Mouse (Mus musculus) midbrain, embryonic 16.5 days (tissue): Measurements from ENCODE around the gene Lhx1. TPM values are rescaled to one million over a fixed set of nuclear protein-coding genes. Genes with fewer than 3 reads are reported as not detected.

Source experiments
- ATAC-seq: fragments of 200-750 bp; cut with Nextera tagmentation; 2 replicates; pipeline ENCODE4 v1.8.0; 2017; ENCODE audit warnings: moderate TSS enrichment
- H3K27ac ChIP-seq: fragments of 300-500 bp; sonication (generic); 2 replicates; pipeline ENCODE4 v1.5.1; 2014; ENCODE audit warnings: mild to moderate bottlenecking, low read length, mixed read lengths
- H3K27me3 ChIP-seq: fragments of 300-500 bp; sonication (generic); 2 replicates; pipeline ENCODE4 v1.6.1; 2014; ENCODE audit warnings: low read depth, low read length, mixed read lengths; ENCODE audit not compliant: control insufficient read depth, insufficient read depth
- H3K36me3 ChIP-seq: fragments of 300-500 bp; sonication (generic); 2 replicates; pipeline ENCODE4 v1.6.1; 2014; ENCODE audit warnings: mild to moderate bottlenecking, low read length, moderate library complexity, mixed read lengths; ENCODE audit not compliant: control insufficient read depth, insufficient read depth
- H3K4me1 ChIP-seq: fragments of 300-500 bp; sonication (generic); 2 replicates; pipeline ENCODE4 v1.6.1; 2014; ENCODE audit warnings: mild to moderate bottlenecking, low read length, mixed read lengths; ENCODE audit not compliant: control insufficient read depth, insufficient read depth
- H3K4me2 ChIP-seq: fragments of 300-500 bp; sonication (generic); 2 replicates; pipeline ENCODE4 v1.6.1; 2014; ENCODE audit warnings: mild to moderate bottlenecking, low read length, mixed read lengths
- H3K4me3 ChIP-seq: fragments of 300-500 bp; sonication (generic); 2 replicates; pipeline ENCODE4 v1.5.1; 2014; ENCODE audit warnings: low read depth, mild to moderate bottlenecking, low read length, moderate library complexity, mixed read lengths
- H3K9ac ChIP-seq: fragments of 300-500 bp; sonication (generic); 2 replicates; pipeline ENCODE4 v1.6.1; 2014; ENCODE audit warnings: low read depth, low read length, mixed read lengths
- H3K9me3 ChIP-seq: fragments of 300-500 bp; sonication (generic); replicated peaks from 2 replicates; pipeline ENCODE4 v1.6.1; 2014; ENCODE audit warnings: mild to moderate bottlenecking, low read length, mixed read lengths; ENCODE audit not compliant: control insufficient read depth, poor library complexity, severe bottlenecking
- whole genome bisulfite sequencing: fragments of 180-500 bp; shearing (Covaris S2); extraction: QIAGEN DNeasy Blood & Tissue Kit; methylation state at CpG from one replicate; pipeline ENCODE4 v1.1.7; 2014; 5-methylcytosine and 5-hydroxymethylcytosine counted together
- polyA plus RNA-seq: library from polyadenylated mRNA; unstranded; fragments of >200 nt; fragmentation: Nextera tagmentation; extraction: Ambion mirVana; gene quantifications from 2 replicates; pipeline ENCODE4 v1.2.1, GENCODE M21; 2015

Lhx1 gene
- polyA plus RNA-seq, 1 experiment from 2014 or later = 25.3 TPM

- Histone ChIP-seq H3K4me1 (peaks cover 11% of the 10 kb centered on the region), H3K4me2 (no peak overlapping the region), H3K4me3 (no peak overlapping the region), H3K9ac (no peak overlapping the region), H3K27me3 (no peaks in the 10 kb centered on the region), H3K36me3 (peaks cover 2% of the 10 kb centered on the region; the same call in 1 of the 2 replicates), H3K9me3 (no peaks in the 10 kb centered on the region), H3K27ac (no peak overlapping the region)
- no peak for ATAC-seq
- WGBS = 93% methylated on average over 2 of the region's 2 CpGs
Observed at GRCm38 (mm10) chr11:84476641-84477040, 48.7 kb downstream of the Lhx1 start.

GRCm38 (mm10) chr11:84475991-84476390 is 49.3 kb downstream of the Lhx1 start:
- no peak for ATAC-seq
- Histone ChIP-seq H3K4me1 (peaks cover 7% of the 10 kb centered on the region; the same call in 1 of the 2 replicates), H3K27me3 (no peaks in the 10 kb centered on the region), H3K36me3 (peaks cover 2% of the 10 kb centered on the region; the same call in 1 of the 2 replicates), H3K9me3 (no peaks in the 10 kb centered on the region), H3K4me2 (no peak overlapping the region), H3K4me3 (no peak overlapping the region), H3K9ac (no peak overlapping the region), H3K27ac (no peak overlapping the region)
- WGBS = 94% methylated on average over 4 of the region's 4 CpGs

- no peak overlapping the region for H3K4me2 ChIP-seq
- ATAC-seq = no peak
- H3K27ac ChIP-seq = no peak overlapping the region
- no peaks in the 10 kb centered on the region for H3K4me1 ChIP-seq
- H3K9me3 ChIP-seq = no peaks in the 10 kb centered on the region
- H3K4me3 ChIP-seq = no peak overlapping the region
- H3K36me3 ChIP-seq = peaks cover 6% of the 10 kb centered on the region; the same call in 1 of the 2 replicates
- 87% methylated on average over 4 of the region's 4 CpGs for WGBS
- H3K9ac ChIP-seq = no peak overlapping the region
- H3K27me3 ChIP-seq = no peaks in the 10 kb centered on the region
Observed at GRCm38 (mm10) chr11:84473093-84473667, 52.2 kb downstream of the Lhx1 start.

Other genes with a start within 250 kb of the Lhx1 start
- gene Aatf, start 12.0 kb downstream of the Lhx1 start, polyA plus RNA-seq = 49.8 and 53.8 TPM in 2 replicates